Mouse (Mus musculus) limb, embryonic 13.5 days (tissue): ENCODE data around the gene Slit2. TPM values are rescaled to one million over a fixed set of nuclear protein-coding genes. Genes with fewer than 3 reads are reported as not detected.

Source experiments
- ATAC-seq: fragments of 200-750 bp; cut with Nextera tagmentation; 2 replicates; pipeline ENCODE4 v1.8.0; 2017; ENCODE audit warnings: low read depth, moderate number of reproducible peaks, moderate TSS enrichment; ENCODE audit not compliant: low FRiP score
- H3K27ac ChIP-seq: fragments of 300-500 bp; sonication (generic); 2 replicates; pipeline ENCODE4 v1.5.1; 2015; ENCODE audit warnings: inconsistent platforms, mild to moderate bottlenecking, moderate library complexity
- H3K27me3 ChIP-seq: fragments of 300-500 bp; sonication (generic); 2 replicates; pipeline ENCODE4 v1.6.1; 2015; ENCODE audit warnings: mild to moderate bottlenecking, inconsistent platforms
- H3K36me3 ChIP-seq: fragments of 300-500 bp; sonication (generic); 2 replicates; pipeline ENCODE4 v1.6.1; 2015; ENCODE audit warnings: inconsistent platforms, mild to moderate bottlenecking, moderate library complexity
- H3K4me1 ChIP-seq: fragments of 300-500 bp; sonication (generic); 2 replicates; pipeline ENCODE4 v1.6.1; 2015; ENCODE audit warnings: inconsistent platforms
- H3K4me2 ChIP-seq: fragments of 300-500 bp; sonication (generic); replicated peaks from 2 replicates; pipeline ENCODE4 v1.6.1; 2015; ENCODE audit warnings: inconsistent platforms, mild to moderate bottlenecking, moderate library complexity
- H3K4me3 ChIP-seq: fragments of 300-500 bp; sonication (generic); 2 replicates; pipeline ENCODE4 v1.5.1; 2015; ENCODE audit warnings: moderate library complexity, mild to moderate bottlenecking, inconsistent platforms
- H3K9ac ChIP-seq: fragments of 300-500 bp; sonication (generic); 2 replicates; pipeline ENCODE4 v1.6.1; 2015; ENCODE audit warnings: mild to moderate bottlenecking, inconsistent platforms
- H3K9me3 ChIP-seq: fragments of 300-500 bp; sonication (generic); 2 replicates; pipeline ENCODE4 v1.6.1; 2016; ENCODE audit warnings: inconsistent platforms
- WGBS: fragments of 180-500 bp; shearing (Covaris S2); methylation state at CpG from one replicate; pipeline ENCODE4 v1.1.7; 2015; 5-methylcytosine and 5-hydroxymethylcytosine counted together
- polyA plus RNA-seq: library from polyadenylated mRNA; unstranded; fragments of >200 nt; fragmentation: Nextera tagmentation; extraction: Ambion mirVana; gene quantifications from 2 replicates; pipeline ENCODE4 v1.2.1, GENCODE M21; 2015

Gene Slit2
- polyA plus RNA-seq, 1 experiment from 2014 or later = 40.7 TPM

GRCm38 (mm10) chr5:47990926-47991325 is 8.0 kb downstream of the Slit2 start:
- WGBS = 76% methylated on average over 4 of the region's 4 CpGs
- H3K27ac ChIP-seq = no peak overlapping the region

GRCm38 (mm10) chr5:48003708-48004415 is 20.9 kb downstream of the Slit2 start:
- peak overlapping the region; percentile 28; the same call in 1 of the 2 replicates for H3K27ac ChIP-seq
- 15% methylated on average over 12 of the region's 12 CpGs for WGBS

More at GRCm38 (mm10) chr5:47990926-47991325, 8.0 kb downstream of the Slit2 start:
- Histone ChIP-seq H3K9me3 (no peaks in the 10 kb centered on the region), H3K36me3 (no peaks in the 10 kb centered on the region; the same call in 1 of the 2 replicates), H3K4me3 (no peak overlapping the region), H3K4me1 (peaks cover 7% of the 10 kb centered on the region; the same call in 1 of the 2 replicates), H3K9ac (no peak overlapping the region), H3K4me2 (no peak overlapping the region), H3K27me3 (peaks cover 8% of the 10 kb centered on the region; the same call in 1 of the 2 replicates)
- ATAC-seq = no peak

GRCm38 (mm10) chr5:48005533-48005932 is 22.6 kb downstream of the Slit2 start:
- Histone ChIP-seq H3K4me3 (no peak overlapping the region), H3K27ac (no peak overlapping the region), H3K36me3 (peaks cover under 1% of the 10 kb centered on the region; the same call in 1 of the 2 replicates), H3K9ac (no peak overlapping the region), H3K4me2 (no peak overlapping the region), H3K27me3 (peaks cover 6% of the 10 kb centered on the region; the same call in 1 of the 2 replicates), H3K9me3 (no peaks in the 10 kb centered on the region), H3K4me1 (peaks cover 20% of the 10 kb centered on the region)
- 41% methylated on average over 9 of the region's 9 CpGs for WGBS
- ATAC-seq = no peak

More at GRCm38 (mm10) chr5:48003708-48004415, 20.9 kb downstream of the Slit2 start:
- H3K9ac ChIP-seq = no peak overlapping the region
- H3K4me3 ChIP-seq = peak overlapping the region; percentile 22; the same call in 1 of the 2 replicates
- H3K4me1 ChIP-seq = peaks cover 21% of the 10 kb centered on the region
- peak overlapping the region; percentile 47 for H3K4me2 ChIP-seq
- peak; percentile 88 for ATAC-seq
- peaks cover 3% of the 10 kb centered on the region; the same call in 1 of the 2 replicates for H3K27me3 ChIP-seq
- H3K36me3 ChIP-seq = peaks cover 7% of the 10 kb centered on the region; the same call in 1 of the 2 replicates
- H3K9me3 ChIP-seq = no peaks in the 10 kb centered on the region

- peaks cover 19% of the 10 kb centered on the region for H3K4me1 ChIP-seq
- H3K4me2 ChIP-seq = no peak overlapping the region
- H3K9me3 ChIP-seq = no peaks in the 10 kb centered on the region
- no peaks in the 10 kb centered on the region for H3K36me3 ChIP-seq
- ATAC-seq = no peak
- no peak overlapping the region for H3K4me3 ChIP-seq
- no peak overlapping the region for H3K27ac ChIP-seq
- H3K27me3 ChIP-seq = peaks cover 6% of the 10 kb centered on the region; the same call in 1 of the 2 replicates
- H3K9ac ChIP-seq = no peak overlapping the region
Measured at GRCm38 (mm10) chr5:48006059-48006458, 23.1 kb downstream of the Slit2 start.

- no peaks in the 10 kb centered on the region for H3K27me3 ChIP-seq
- no peaks in the 10 kb centered on the region for H3K36me3 ChIP-seq
- 45% methylated on average over 4 of the region's 4 CpGs for WGBS
- H3K4me3 ChIP-seq = no peak overlapping the region
- H3K9me3 ChIP-seq = no peaks in the 10 kb centered on the region
- H3K4me1 ChIP-seq = no peaks in the 10 kb centered on the region
- H3K9ac ChIP-seq = no peak overlapping the region
- no peak for ATAC-seq
- H3K4me2 ChIP-seq = no peak overlapping the region
- H3K27ac ChIP-seq = no peak overlapping the region
Measured at GRCm38 (mm10) chr5:48023441-48023840, 40.5 kb downstream of the Slit2 start.

GRCm38 (mm10) chr5:48034875-48035274 is 51.9 kb downstream of the Slit2 start:
- ATAC-seq = no peak
- H3K27me3 ChIP-seq = no peaks in the 10 kb centered on the region
- no peak overlapping the region for H3K9ac ChIP-seq
- WGBS = 62% methylated on average over 1 of the region's 1 CpGs
- H3K36me3 ChIP-seq = no peaks in the 10 kb centered on the region
- H3K4me3 ChIP-seq = no peak overlapping the region
- no peaks in the 10 kb centered on the region for H3K9me3 ChIP-seq
- H3K4me1 ChIP-seq = no peaks in the 10 kb centered on the region
- no peak overlapping the region for H3K4me2 ChIP-seq
- no peak overlapping the region for H3K27ac ChIP-seq

GRCm38 (mm10) chr5:48038033-48038432 is 55.1 kb downstream of the Slit2 start:
- Histone ChIP-seq H3K4me1 (no peaks in the 10 kb centered on the region), H3K9me3 (no peaks in the 10 kb centered on the region), H3K9ac (no peak overlapping the region), H3K36me3 (no peaks in the 10 kb centered on the region), H3K27ac (no peak overlapping the region), H3K27me3 (no peaks in the 10 kb centered on the region), H3K4me3 (no peak overlapping the region), H3K4me2 (no peak overlapping the region)
- 43% methylated on average over 5 of the region's 5 CpGs for WGBS
- ATAC-seq = no peak

GRCm38 (mm10) chr5:48048986-48049751 is 66.2 kb downstream of the Slit2 start:
- Histone ChIP-seq H3K9me3 (no peaks in the 10 kb centered on the region), H3K4me2 (no peak overlapping the region), H3K9ac (no peak overlapping the region), H3K27ac (no peak overlapping the region), H3K4me1 (peaks cover 12% of the 10 kb centered on the region), H3K27me3 (no peaks in the 10 kb centered on the region), H3K36me3 (no peaks in the 10 kb centered on the region), H3K4me3 (no peak overlapping the region)
- ATAC-seq = no peak
- WGBS = 38% methylated on average over 8 of the region's 8 CpGs

GRCm38 (mm10) chr5:48050637-48051314 is 67.8 kb downstream of the Slit2 start:
- no peaks in the 10 kb centered on the region for H3K9me3 ChIP-seq
- H3K4me3 ChIP-seq = no peak overlapping the region
- peaks cover 12% of the 10 kb centered on the region for H3K4me1 ChIP-seq
- no peak overlapping the region for H3K27ac ChIP-seq
- ATAC-seq = no peak
- no peak overlapping the region for H3K9ac ChIP-seq
- H3K4me2 ChIP-seq = no peak overlapping the region
- no peaks in the 10 kb centered on the region for H3K36me3 ChIP-seq
- WGBS = 86% methylated on average over 5 of the region's 5 CpGs
- no peaks in the 10 kb centered on the region for H3K27me3 ChIP-seq

GRCm38 (mm10) chr5:48058612-48059011 is 75.7 kb downstream of the Slit2 start:
- ATAC-seq = no peak
- no peak overlapping the region for H3K27ac ChIP-seq
- H3K4me3 ChIP-seq = no peak overlapping the region
- H3K27me3 ChIP-seq = no peaks in the 10 kb centered on the region
- H3K36me3 ChIP-seq = no peaks in the 10 kb centered on the region
- 26% methylated on average over 10 of the region's 10 CpGs for WGBS
- H3K9ac ChIP-seq = no peak overlapping the region
- 0 out of 2 replicates have a peak, but pooled peaks cover 8% of the 10 kb centered on the region for H3K4me1 ChIP-seq
- H3K4me2 ChIP-seq = peak overlapping the region; percentile 25; the same call in 1 of the 2 replicates
- H3K9me3 ChIP-seq = no peaks in the 10 kb centered on the region

GRCm38 (mm10) chr5:48060715-48061114 is 77.8 kb downstream of the Slit2 start:
- H3K4me2 ChIP-seq = no peak overlapping the region
- WGBS = 49% methylated on average over 2 of the region's 2 CpGs
- H3K9me3 ChIP-seq = no peaks in the 10 kb centered on the region

GRCm38 (mm10) chr5:48078730-48079129 is 95.8 kb downstream of the Slit2 start:
- ATAC-seq = no peak
- H3K9ac ChIP-seq = no peak overlapping the region
- H3K36me3 ChIP-seq = no peaks in the 10 kb centered on the region
- H3K27ac ChIP-seq = no peak overlapping the region
- no peaks in the 10 kb centered on the region for H3K4me1 ChIP-seq
- H3K9me3 ChIP-seq = no peaks in the 10 kb centered on the region
- no peaks in the 10 kb centered on the region for H3K27me3 ChIP-seq
- no peak overlapping the region for H3K4me3 ChIP-seq
- H3K4me2 ChIP-seq = no peak overlapping the region
- WGBS = 34% methylated on average over 1 of the region's 1 CpGs

More at GRCm38 (mm10) chr5:48060715-48061114, 77.8 kb downstream of the Slit2 start:
- Histone ChIP-seq H3K4me3 (no peak overlapping the region), H3K27ac (no peak overlapping the region), H3K9ac (no peak overlapping the region), H3K4me1 (0 out of 2 replicates have a peak, but pooled peaks cover 8% of the 10 kb centered on the region), H3K36me3 (no peaks in the 10 kb centered on the region), H3K27me3 (no peaks in the 10 kb centered on the region)
- no peak for ATAC-seq
